Mouse (Mus musculus): Measurements from ENCODE around the gene Map4k4.

- TF ChIP-seq CTCF (IDR thresholded peaks at IDR 0.05): no peak
- no peak for TF ChIP-seq EP300 (IDR thresholded peaks at IDR 0.05)
Measured at GRCm38 (mm10) chr1:40006043-40006651, 105.4 kb downstream of the Map4k4 start.

Measured in lung, postnatal 0 days (tissue).